Mouse (Mus musculus): ENCODE measurements around the gene Dpp6.
A peak's percentile ranks its signal among the peaks of the same experiment; 100 is the strongest.

Dpp6 gene

GRCm38 (mm10) chr5:27204721-27205120, 387.7 kb downstream of the Dpp6 start:
- DNase-seq, result no peak

GRCm38 (mm10) chr5:27205754-27206153, 388.8 kb downstream of the Dpp6 start:
- no peak for DNase-seq

- DNase-seq, result no peak
Observed at GRCm38 (mm10) chr5:27206213-27206612, 389.2 kb downstream of the Dpp6 start.

- DNase-seq, result no peak
Observed at GRCm38 (mm10) chr5:27220116-27220515, 403.1 kb downstream of the Dpp6 start.

GRCm38 (mm10) chr5:27242078-27242477, 425.1 kb downstream of the Dpp6 start:
- no peak for DNase-seq

GRCm38 (mm10) chr5:27243226-27243625, 426.2 kb downstream of the Dpp6 start:
- DNase-seq, result no peak

GRCm38 (mm10) chr5:27247793-27248192, 430.8 kb downstream of the Dpp6 start:
- DNase-seq, result no peak

- DNase-seq, result no peak
Observed at GRCm38 (mm10) chr5:27248685-27249084, 431.7 kb downstream of the Dpp6 start.

- DNase-seq, result no peak
Observed at GRCm38 (mm10) chr5:27249951-27250350, 432.9 kb downstream of the Dpp6 start.

- DNase-seq, result no peak
Observed at GRCm38 (mm10) chr5:27250906-27251305, 433.9 kb downstream of the Dpp6 start.

- no peak for DNase-seq
Observed at GRCm38 (mm10) chr5:27251361-27251760, 434.4 kb downstream of the Dpp6 start.

GRCm38 (mm10) chr5:27255247-27255646, 438.2 kb downstream of the Dpp6 start:
- DNase-seq, result no peak

GRCm38 (mm10) chr5:27258636-27259035, 441.6 kb downstream of the Dpp6 start:
- DNase-seq, result no peak

- peak; percentile 87 for DNase-seq
Observed at GRCm38 (mm10) chr5:27261746-27262727, 445.0 kb downstream of the Dpp6 start.

GRCm38 (mm10) chr5:27262751-27263150, 445.7 kb downstream of the Dpp6 start:
- peak; percentile 27 for DNase-seq

GRCm38 (mm10) chr5:27265281-27265680, 448.3 kb downstream of the Dpp6 start:
- DNase-seq, result no peak

- DNase-seq, result no peak
Observed at GRCm38 (mm10) chr5:27271336-27271735, 454.3 kb downstream of the Dpp6 start.

GRCm38 (mm10) chr5:27274781-27275395, 457.9 kb downstream of the Dpp6 start:
- DNase-seq, result no peak

- no peak for DNase-seq
Observed at GRCm38 (mm10) chr5:27275871-27276270, 458.9 kb downstream of the Dpp6 start.

- DNase-seq, result no peak
Observed at GRCm38 (mm10) chr5:27278120-27278645, 461.2 kb downstream of the Dpp6 start.

- DNase-seq, result no peak
Observed at GRCm38 (mm10) chr5:27286876-27287275, 469.9 kb downstream of the Dpp6 start.

GRCm38 (mm10) chr5:27291378-27291777, 474.4 kb downstream of the Dpp6 start:
- DNase-seq, result no peak

GRCm38 (mm10) chr5:27292236-27292635, 475.2 kb downstream of the Dpp6 start:
- no peak for DNase-seq

- DNase-seq, result no peak
Observed at GRCm38 (mm10) chr5:27304115-27304514, 487.1 kb downstream of the Dpp6 start.

All from right cerebral cortex, postnatal 25 days (tissue).